Mouse (Mus musculus) common myeloid progenitor, adult 5-6 weeks (primary cell): Measurements from ENCODE around the gene Med12l. TPM values are rescaled to one million over a fixed set of nuclear protein-coding genes. Genes with fewer than 3 reads are reported as not detected.

Experiments
- ATAC-seq: replicated peaks from 2 replicates; pipeline ENCODE4 v1.8.0; 2016; ENCODE audit warnings: low read depth, mild to moderate bottlenecking, moderate TSS enrichment, inconsistent platforms; ENCODE audit not compliant: poor library complexity, severe bottlenecking
- total RNA-seq: library from RNA; stranded (forward); fragments of 200-1000, 187-1606 nt; gene quantifications from 2 replicates; pipeline ENCODE4 v1.2.3, GENCODE M21; 2017

Med12l gene
- total RNA-seq, 1 experiment from 2014 or later = 12.6 TPM

DNA sequence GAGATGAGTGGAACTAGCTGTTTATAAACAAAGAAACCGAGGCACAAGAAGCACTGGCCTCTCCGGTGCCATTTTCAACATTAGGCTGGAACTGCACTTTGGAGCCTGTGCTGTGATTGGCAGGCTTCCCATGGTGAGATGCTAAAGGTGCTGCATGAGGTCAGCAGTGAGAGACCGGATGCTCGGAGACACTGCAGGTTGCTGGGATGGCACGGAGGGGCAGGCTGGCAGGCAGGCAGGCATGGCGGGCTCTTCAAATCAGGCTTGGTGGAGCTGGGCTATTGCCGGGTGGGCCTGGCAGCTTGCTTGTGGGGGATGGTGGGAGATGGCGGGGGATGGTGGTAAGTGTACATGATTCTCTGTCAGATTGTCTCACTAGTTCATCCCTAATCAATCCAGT lies 15.6 kb downstream of the Med12l start:
- no peak for ATAC-seq

DNA sequence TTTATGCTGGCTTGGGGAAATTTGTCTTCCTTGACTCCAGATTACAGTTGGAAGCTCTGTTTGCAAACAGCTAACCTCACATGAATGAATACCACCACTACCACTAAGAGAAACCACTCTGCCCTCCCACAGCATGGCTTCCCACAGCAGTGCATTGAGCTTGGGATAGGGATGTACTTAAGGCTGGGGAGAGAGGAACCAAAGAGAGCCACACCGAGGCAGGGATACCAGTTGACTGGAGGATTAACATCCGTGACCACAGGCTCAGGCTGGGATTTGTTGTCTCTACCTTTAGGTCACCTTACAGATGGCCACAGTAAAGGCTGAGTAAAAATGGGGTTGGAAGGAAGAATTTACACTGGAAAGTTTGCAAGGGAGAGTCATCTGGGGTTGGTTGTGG lies 16.6 kb downstream of the Med12l start:
- no peak for ATAC-seq

DNA sequence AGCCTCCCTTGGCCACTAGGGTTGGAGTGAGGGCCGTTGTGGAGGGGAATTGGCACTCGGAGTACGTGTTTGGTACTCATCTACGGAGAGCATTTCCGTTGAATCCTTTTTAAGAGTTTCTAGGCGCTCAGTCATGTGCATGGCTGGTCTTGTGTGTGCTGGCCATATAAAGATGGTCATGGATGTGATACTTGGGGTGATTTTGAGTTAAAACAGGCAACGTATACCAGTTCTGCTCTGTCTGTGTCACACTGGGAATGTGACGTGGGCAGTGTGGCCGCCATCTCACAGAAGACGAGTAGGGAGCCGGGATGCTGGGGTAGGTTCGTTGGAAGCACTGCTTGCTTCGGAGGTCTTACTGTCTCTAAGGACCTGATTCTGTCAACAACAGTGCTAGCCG lies 17.3 kb downstream of the Med12l start:
- no peak for ATAC-seq

GRCm38 (mm10) chr3:59024531-59025192 lies 19.0 kb downstream of the Med12l start:
- ATAC-seq = peak; percentile 45; the same call in 1 of the 2 replicates

DNA sequence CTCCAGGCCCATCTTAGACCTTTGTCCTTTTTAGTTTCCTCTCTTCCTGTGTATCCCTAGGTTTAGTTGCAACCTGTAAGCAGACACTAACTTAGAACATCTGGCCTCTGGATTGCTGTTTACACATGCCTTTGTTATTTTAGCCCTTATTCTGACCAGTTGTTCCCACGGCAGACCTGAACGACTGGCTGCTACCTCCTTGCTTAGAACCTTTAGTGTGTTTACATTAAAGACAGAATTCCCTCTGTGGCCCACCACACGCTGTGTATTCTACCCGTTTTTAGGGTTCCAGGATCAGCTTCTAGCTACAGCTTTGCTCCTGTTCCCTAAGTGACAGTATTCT lies 19.5 kb downstream of the Med12l start:
- no peak for ATAC-seq

GRCm38 (mm10) chr3:59028696-59029095 lies 23.1 kb downstream of the Med12l start:
- no peak for ATAC-seq

DNA sequence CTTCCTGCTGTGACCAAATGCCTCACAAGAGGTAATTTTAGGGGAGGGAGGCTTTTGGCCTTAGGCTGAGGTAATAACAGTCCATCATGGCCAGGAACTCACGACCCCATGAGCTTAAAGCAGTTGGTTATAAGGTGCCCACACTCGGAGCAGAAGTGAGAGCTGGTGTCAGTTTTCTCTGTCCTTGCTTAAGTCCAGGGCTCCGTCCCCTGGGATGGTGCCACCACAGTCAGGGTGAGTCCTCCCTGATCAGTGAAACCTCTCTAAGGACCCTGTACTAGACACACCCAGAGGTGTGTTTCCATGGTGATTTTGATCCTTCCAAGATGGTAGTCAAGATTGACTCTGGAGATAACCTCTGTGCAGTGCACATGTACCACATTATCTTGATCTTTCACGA lies 25.4 kb downstream of the Med12l start:
- no peak for ATAC-seq

GRCm38 (mm10) chr3:59041487-59041886 lies 35.9 kb downstream of the Med12l start:
- no peak for ATAC-seq

- ATAC-seq = peak; percentile 72
Measured at GRCm38 (mm10) chr3:59054834-59055535, 49.4 kb downstream of the Med12l start.

- ATAC-seq = peak; percentile 67
Measured at GRCm38 (mm10) chr3:59059022-59059541, 53.5 kb downstream of the Med12l start.

DNA sequence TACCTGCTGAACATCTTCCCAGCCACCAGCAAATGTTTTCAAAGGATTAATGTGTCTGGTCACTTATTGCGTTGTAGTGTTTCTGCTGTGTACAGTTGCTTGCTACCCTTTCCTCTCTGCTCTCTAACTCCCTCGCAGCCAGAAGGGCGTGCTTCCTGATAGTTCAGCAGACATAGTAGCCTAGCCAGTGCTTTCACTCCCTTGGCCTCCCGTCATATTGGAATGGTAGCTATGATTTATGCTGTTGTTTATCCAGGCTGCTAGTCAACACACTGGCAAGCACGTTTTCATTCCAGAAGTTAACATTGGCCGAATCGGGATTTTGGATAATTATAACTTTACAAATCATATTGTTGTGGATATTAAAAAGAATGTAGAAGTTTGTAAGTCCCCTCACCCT lies 54.5 kb downstream of the Med12l start:
- ATAC-seq = no peak

- ATAC-seq = no peak
Measured at GRCm38 (mm10) chr3:59062141-59062540, 56.5 kb downstream of the Med12l start.

DNA sequence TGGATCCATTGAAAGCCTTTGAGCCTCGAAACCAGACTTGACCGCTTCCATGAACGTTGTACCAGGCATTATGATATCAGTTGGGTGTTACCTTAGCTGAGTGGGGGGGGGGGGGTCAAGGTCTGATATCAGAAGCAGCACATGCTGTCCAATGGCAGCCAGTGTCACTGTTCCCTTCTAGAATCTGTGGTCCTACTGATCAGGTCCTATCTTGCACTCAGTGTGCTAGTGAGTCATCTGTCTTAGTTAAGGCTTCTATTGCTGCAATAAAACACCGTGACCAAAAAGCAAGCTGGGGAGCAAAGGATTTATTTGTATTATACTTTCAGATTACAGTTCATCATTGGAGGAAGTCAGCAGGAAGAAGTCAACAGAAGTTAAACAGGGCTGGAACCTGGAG lies 57.8 kb downstream of the Med12l start:
- no peak for ATAC-seq

DNA sequence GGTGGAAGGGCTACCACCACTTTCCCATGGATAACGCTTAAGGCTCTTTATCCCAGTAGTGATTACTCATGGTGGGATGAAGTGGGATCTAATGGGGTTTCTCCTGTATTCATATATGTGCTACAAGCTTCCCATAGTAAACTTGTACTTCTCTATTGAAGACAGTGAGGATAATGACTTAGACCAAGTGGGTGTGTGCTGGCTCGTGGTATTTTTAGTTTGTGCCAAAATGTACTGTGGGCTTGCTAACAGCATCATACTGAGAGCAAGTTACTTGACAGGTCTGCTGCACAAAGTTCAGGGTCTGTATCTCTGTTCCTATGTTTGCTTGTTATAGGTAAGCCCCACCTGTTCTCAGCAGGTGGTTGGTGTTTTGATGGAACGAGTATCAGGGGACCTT lies 60.3 kb downstream of the Med12l start:
- ATAC-seq = no peak

GRCm38 (mm10) chr3:59066558-59067294 lies 61.1 kb downstream of the Med12l start:
- ATAC-seq = peak; percentile 62

DNA sequence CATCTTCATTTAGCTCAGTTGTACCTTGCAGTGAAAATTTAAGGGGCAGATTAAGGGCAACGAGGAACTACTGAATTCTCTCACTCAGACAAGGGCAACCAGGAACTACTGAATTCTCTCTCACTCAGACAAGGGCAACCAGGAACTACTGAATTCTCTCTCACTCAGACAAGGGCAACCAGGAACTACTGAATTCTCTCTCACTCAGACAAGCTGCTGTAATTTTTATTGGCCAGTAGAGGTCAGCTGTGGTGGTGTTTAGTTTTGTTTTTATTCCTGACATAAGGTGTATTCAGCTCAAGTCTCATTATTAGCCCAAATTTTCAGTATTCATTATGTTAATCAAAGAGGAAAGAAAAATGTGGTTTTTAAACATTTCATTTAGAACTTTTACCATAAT lies 63.4 kb downstream of the Med12l start:
- peak; percentile 79 for ATAC-seq

- ATAC-seq = no peak
Measured at GRCm38 (mm10) chr3:59077278-59077677, 71.7 kb downstream of the Med12l start.

DNA sequence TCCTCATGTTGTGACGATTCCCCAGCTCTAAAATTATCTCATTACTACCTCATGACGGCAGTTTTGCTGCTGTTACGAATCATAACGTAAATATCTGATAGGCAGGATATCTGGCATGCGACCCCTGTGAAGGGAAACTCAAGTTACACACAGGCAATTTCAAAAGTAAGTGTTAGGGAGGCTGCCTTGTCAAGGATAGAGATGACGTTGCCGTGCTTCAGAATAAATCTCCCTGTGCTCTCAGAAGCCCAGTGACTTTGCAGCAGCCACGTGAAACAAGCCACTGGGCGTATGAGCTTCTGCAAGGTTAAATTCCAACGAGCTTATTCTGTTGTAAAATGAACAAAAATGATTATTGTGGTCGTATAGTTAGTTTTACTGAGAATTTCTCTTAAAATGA lies 73.0 kb downstream of the Med12l start:
- no peak for ATAC-seq

DNA sequence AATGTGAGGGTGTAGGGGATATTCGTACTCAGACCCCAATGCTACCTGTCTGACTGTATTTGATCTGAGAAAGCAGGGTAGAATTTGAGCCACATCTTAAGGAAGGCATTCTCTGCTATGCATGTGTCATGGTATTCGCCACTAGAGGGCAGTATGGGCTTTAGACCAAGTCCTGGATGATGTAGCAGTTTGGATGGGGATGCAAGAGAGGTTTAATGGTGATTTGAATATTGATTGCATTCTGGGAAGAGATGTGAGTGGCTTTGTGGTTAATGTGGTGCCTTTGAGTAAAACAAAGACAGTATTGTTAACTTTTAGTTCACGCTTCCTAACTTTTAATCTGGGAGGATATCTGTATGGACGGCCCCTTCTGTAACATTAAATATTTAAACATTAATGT lies 73.7 kb downstream of the Med12l start:
- ATAC-seq = peak; percentile 71

GRCm38 (mm10) chr3:59080293-59080916 lies 74.8 kb downstream of the Med12l start:
- ATAC-seq = no peak

GRCm38 (mm10) chr3:59080919-59081318 lies 75.3 kb downstream of the Med12l start:
- ATAC-seq = peak; percentile 89
